Mouse (Mus musculus): ENCODE results near the gene Nupr1. TPM values are rescaled to one million over a fixed set of nuclear protein-coding genes. Genes with fewer than 3 reads are reported as not detected.

Gene Nupr1
- total and polyA plus RNA-seq, 3 experiments, result 1.8 to 11.0 TPM; not detected in 1

DNA sequence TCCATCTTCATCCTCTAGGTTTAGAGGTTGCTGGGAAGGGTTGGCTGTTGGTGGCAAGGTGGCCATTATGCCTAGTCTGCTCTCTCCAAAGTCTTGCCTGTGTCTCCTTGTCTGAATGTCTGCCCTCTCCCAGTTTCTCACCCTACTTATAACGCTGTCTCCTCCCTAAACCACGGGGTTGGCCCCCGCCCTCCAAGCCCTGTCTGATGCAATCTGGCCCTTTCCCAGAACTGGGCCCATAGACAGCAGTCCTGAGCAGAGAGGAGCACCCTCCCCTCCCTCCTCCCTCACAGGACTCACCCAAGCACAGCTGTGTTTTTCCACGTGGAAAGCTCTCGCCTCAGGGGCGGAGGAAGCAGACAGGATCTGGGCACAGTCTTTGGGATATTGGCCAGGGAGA is 5.3 kb downstream of the Nupr1 start (continued):
- TF ChIP-seq ELF1 (IDR thresholded peaks at IDR 0.05; ENCODE audit: low read depth, low read length) (no peak), CTCF (IDR thresholded peaks at IDR 0.05 in 2 of 3, conservative IDR thresholded peaks at IDR 0.05 in 1 of 3; ENCODE audit: control insufficient read depth in 1 of 3, insufficient read depth in 1 of 3, low read depth in 2 of 3, low read length in 3 of 3, poor library complexity in 1 of 3, severe bottlenecking in 1 of 3) (no peak), POLR2AphosphoS5 (IDR thresholded peaks at IDR 0.05; ENCODE audit: borderline replicate concordance, low read depth, low read length) (no peak), USF1 (IDR thresholded peaks at IDR 0.05; ENCODE audit: low read depth, low read length) (peak; percentile 52; the same call in 1 of the 2 replicates), RAD21 (IDR thresholded peaks at IDR 0.05; ENCODE audit: low read depth, low read length) (no peak), MAX (IDR thresholded peaks at IDR 0.05; ENCODE audit: low read length) (peak; percentile 21; the same call in 1 of the 2 replicates), GABPA (IDR thresholded peaks at IDR 0.05; ENCODE audit: low read depth, low read length) (no peak), UBTF (IDR thresholded peaks at IDR 0.05; ENCODE audit: borderline replicate concordance, insufficient read depth, low read depth, low read length) (no peak), ZC3H11A (IDR thresholded peaks at IDR 0.05; ENCODE audit: low read depth, low read length) (no peak), USF2 (IDR thresholded peaks at IDR 0.05; ENCODE audit: borderline replicate concordance in 1 of 2, insufficient read depth in 1 of 2, low read depth in 1 of 2, low read length in 2 of 2) (no peak), BHLHE40 (IDR thresholded peaks at IDR 0.05; ENCODE audit: borderline replicate concordance, low read depth, low read length) (no peak), HCFC1 (IDR thresholded peaks at IDR 0.05; ENCODE audit: low read depth, low read length) (peak; percentile 49; the same call in 1 of the 2 replicates), MYC (IDR thresholded peaks at IDR 0.05; ENCODE audit: low read depth, low read length) (peak; percentile 50; the same call in 1 of the 2 replicates), ZMIZ1 (IDR thresholded peaks at IDR 0.05; ENCODE audit: low read depth, low read length) (peak; percentile 64; the same call in 1 of the 2 replicates), POLR2A (IDR thresholded peaks at IDR 0.05; ENCODE audit: control insufficient read depth in 1 of 2, insufficient read depth in 1 of 2, low read depth in 1 of 2, low read length in 2 of 2, poor library complexity in 1 of 2) (peak in 1 of 2 experiments; percentile 49; a peak in 2 of 4 replicates), TCF12 (IDR thresholded peaks at IDR 0.05; ENCODE audit: low read depth, low read length) (peak; percentile 50; the same call in 1 of the 2 replicates), MYB (IDR thresholded peaks at IDR 0.05; ENCODE audit: low read depth, low read length) (no peak)

DNA sequence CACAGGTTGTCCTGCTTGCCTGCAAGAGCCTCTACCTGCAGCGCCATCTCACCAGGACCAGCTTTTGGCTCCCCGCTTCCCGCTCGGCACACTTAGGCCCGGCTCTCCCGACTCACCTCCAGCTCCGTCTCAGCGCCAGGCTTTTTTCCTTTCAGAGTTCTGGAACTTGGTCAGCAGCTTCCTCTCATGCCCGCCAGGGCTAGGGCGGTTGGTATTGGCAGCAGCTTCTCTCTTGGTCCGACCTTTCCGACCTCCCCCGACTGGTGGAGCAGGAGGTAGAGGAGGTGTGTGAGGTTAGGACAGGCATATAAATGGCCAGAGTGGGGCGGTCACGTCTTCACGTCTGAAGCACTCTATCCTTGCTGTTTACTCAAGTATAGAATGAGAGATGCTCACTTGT is 5.9 kb downstream of the Nupr1 start:
- H3K4me3 ChIP-seq (ENCODE audit: control insufficient read depth in 1 of 2, insufficient read depth in 1 of 2, low read depth in 2 of 2, low read length in 2 of 2), result peak overlapping the region; percentile 27 to 60

More for the DNA sequence above, 5.9 kb downstream of the Nupr1 start:
- Histone ChIP-seq H3K9me3 (replicated peaks; ENCODE audit: insufficient read depth, low read length) (no peaks in the 10 kb centered on the region), H3K9ac (ENCODE audit: control insufficient read depth, low read depth, low read length, poor library complexity, severe bottlenecking) (peak overlapping the region; percentile 68), H3K79me2 (ENCODE audit: control insufficient read depth, insufficient read depth, low read length, poor library complexity) (no peaks in the 10 kb centered on the region), H3K4me1 (ENCODE audit: control insufficient read depth in 1 of 2, insufficient read depth in 2 of 2, low read length in 2 of 2) (peaks cover 23 to 52% of the 10 kb centered on the region in 2 experiments), H3K27ac (ENCODE audit: control insufficient read depth, low read depth, low read length) (peak overlapping the region; percentile 52; the same call in 1 of the 2 replicates), H3K27me3 (ENCODE audit: control insufficient read depth in 1 of 2, insufficient read depth in 2 of 2, low read length in 2 of 2) (no peaks in the 10 kb centered on the region), H3K36me3 (ENCODE audit: control insufficient read depth in 1 of 2, insufficient read depth in 2 of 2, low read length in 2 of 2) (peaks cover 0 to 40% of the 10 kb centered on the region in 2 experiments; a peak in 2 of 4 replicates)
- DNase-seq (ENCODE audit: low read depth, low spot score), result no peak
- TF ChIP-seq MXI1 (IDR thresholded peaks at IDR 0.05; ENCODE audit: low read depth, low read length) (no peak), EP300 (IDR thresholded peaks at IDR 0.05; ENCODE audit: low read depth in 1 of 2, low read length in 2 of 2) (no peak), TAL1 (IDR thresholded peaks at IDR 0.05; ENCODE audit: low read length) (no peak), ZMIZ1 (IDR thresholded peaks at IDR 0.05; ENCODE audit: low read depth, low read length) (no peak), GATA1 (IDR thresholded peaks at IDR 0.05; ENCODE audit: low read depth, low read length) (no peak), RCOR1 (IDR thresholded peaks at IDR 0.05; ENCODE audit: low read depth, low read length) (no peak), NELFE (IDR thresholded peaks at IDR 0.05; ENCODE audit: low read depth, low read length) (no peak), SIN3A (IDR thresholded peaks at IDR 0.05; ENCODE audit: low read length) (no peak), POLR2A (IDR thresholded peaks at IDR 0.05; ENCODE audit: control insufficient read depth in 1 of 2, insufficient read depth in 1 of 2, low read depth in 1 of 2, low read length in 2 of 2, poor library complexity in 1 of 2) (no peak), KAT2A (conservative IDR thresholded peaks at IDR 0.05; ENCODE audit: low read depth, low read length) (no peak), E2F4 (IDR thresholded peaks at IDR 0.05; ENCODE audit: borderline replicate concordance, low read depth, low read length) (no peak), ZC3H11A (IDR thresholded peaks at IDR 0.05; ENCODE audit: low read depth, low read length) (no peak), MAFK (IDR thresholded peaks at IDR 0.05; ENCODE audit: borderline replicate concordance, low read depth, low read length) (no peak), POLR2AphosphoS2 (IDR thresholded peaks at IDR 0.05; ENCODE audit: low read length) (no peak), RAD21 (IDR thresholded peaks at IDR 0.05; ENCODE audit: low read depth, low read length) (no peak), NRF1 (IDR thresholded peaks at IDR 0.05; ENCODE audit: insufficient read depth, low read depth, low read length, poor library complexity, severe bottlenecking) (no peak), USF2 (IDR thresholded peaks at IDR 0.05; ENCODE audit: borderline replicate concordance in 1 of 2, insufficient read depth in 1 of 2, low read depth in 1 of 2, low read length in 2 of 2) (no peak), HCFC1 (IDR thresholded peaks at IDR 0.05; ENCODE audit: low read depth, low read length) (no peak)

Measured in MEL (cell line).